Mouse (Mus musculus) E14TG2a.4 (cell line): ENCODE measurements at regions not wholly inside any gene's neighbourhood (a gene's known extent, or its start where the extent isn't known, plus 50 kb on each side); places are given as distances from the start of the nearest gene placed in this dataset.

ENCODE experiments used
- CTCF ChIP-seq: conservative IDR thresholded peaks from 2 replicates; pipeline ENCODE4 v1.5.1; 2014; ENCODE audit warnings: low read length
- NANOG ChIP-seq: IDR thresholded peaks from 2 replicates; pipeline ENCODE4 v1.6.1; 2014; ENCODE audit warnings: borderline replicate concordance, low read length, mixed read lengths
- POU5F1 ChIP-seq: IDR thresholded peaks from 2 replicates; pipeline ENCODE4 v1.6.1; 2014; ENCODE audit warnings: low read length, borderline replicate concordance

- TF ChIP-seq CTCF = no peak
- TF ChIP-seq POU5F1 = no peak
- TF ChIP-seq NANOG = no peak
These were observed 198.3 kb upstream of the Etaa1 start for GRCm38 (mm10) chr11:18151788-18152563.
